Mouse (Mus musculus): ENCODE results near the gene Nit1. TPM values are rescaled to one million over a fixed set of nuclear protein-coding genes. Genes with fewer than 3 reads are reported as not detected.
A peak's percentile ranks its signal among the peaks of the same experiment; 100 is the strongest.
"Not testable (repeated sequence)": the region's sequence is repeated elsewhere in the genome, so short reads cannot be mapped to it uniquely, and the experiment has no call there.

The Nit1 gene
- polyA plus RNA-seq, 1 experiment from 2014 or later = 28.8 TPM

DNA sequence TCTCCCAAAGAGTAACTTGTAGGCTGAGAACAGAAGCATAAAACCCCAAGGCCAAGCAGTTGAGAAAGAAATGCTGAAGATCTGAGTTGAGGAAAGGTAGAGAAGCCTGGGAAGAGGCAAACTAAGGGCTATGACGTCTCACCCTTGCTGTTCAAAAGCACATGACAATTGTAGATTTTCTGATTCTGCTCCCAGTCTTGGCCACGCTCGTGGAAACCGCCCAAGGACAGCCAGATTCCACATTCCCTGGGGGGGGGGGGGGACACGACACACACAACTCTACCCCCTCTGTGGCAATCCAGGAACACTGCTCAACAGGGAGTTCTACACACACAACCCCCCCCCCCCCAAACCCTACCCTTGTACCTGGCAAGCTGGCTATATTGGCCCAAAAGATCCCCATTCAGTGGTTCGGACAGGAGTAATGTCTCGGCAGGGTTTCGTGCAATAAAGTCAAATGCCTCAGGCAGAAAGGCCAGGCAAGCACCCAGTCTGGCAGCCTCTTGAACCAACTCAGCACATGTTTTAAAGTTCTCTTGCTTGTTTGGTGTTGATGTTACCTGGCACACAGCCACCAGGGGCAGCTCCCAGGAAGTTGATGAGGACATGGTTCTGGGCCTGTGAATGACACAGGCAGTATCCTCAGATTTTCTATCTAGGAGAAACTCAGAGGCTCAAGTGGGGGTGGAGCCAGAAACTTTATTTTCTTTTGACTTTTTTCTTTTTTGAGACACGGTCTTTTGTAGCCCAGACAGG, 1.3 kb downstream of the Nit1 start:
- no peak for ATAC-seq (ENCODE audit: low read depth)
- Histone ChIP-seq H3K4me2 (ENCODE audit: low read depth, low read length) (no peak overlapping the region), H3K27me3 (replicated peaks; ENCODE audit: control insufficient read depth, insufficient read depth, low read length) (no peaks in the 10 kb centered on the region), H3K4me1 (ENCODE audit: control insufficient read depth, insufficient read depth, low read length) (0 out of 2 replicates have a peak, but pooled peaks cover 4% of the 10 kb centered on the region), H3K36me3 (ENCODE audit: control insufficient read depth, insufficient read depth, low read length) (peaks cover 44% of the 10 kb centered on the region), H3K9ac (ENCODE audit: low read depth, low read length) (no peak overlapping the region), H3K9me3 (ENCODE audit: control insufficient read depth, low read length) (no peaks in the 10 kb centered on the region), H3K4me3 (ENCODE audit: low read depth, low read length) (no peak overlapping the region), H3K27ac (replicated peaks; ENCODE audit: low read depth, low read length) (no peak overlapping the region)
- 79% methylated on average over 9 of the region's 9 CpGs for WGBS
- DNase-seq (ENCODE audit: low spot score) = peak; percentile 33

DNA sequence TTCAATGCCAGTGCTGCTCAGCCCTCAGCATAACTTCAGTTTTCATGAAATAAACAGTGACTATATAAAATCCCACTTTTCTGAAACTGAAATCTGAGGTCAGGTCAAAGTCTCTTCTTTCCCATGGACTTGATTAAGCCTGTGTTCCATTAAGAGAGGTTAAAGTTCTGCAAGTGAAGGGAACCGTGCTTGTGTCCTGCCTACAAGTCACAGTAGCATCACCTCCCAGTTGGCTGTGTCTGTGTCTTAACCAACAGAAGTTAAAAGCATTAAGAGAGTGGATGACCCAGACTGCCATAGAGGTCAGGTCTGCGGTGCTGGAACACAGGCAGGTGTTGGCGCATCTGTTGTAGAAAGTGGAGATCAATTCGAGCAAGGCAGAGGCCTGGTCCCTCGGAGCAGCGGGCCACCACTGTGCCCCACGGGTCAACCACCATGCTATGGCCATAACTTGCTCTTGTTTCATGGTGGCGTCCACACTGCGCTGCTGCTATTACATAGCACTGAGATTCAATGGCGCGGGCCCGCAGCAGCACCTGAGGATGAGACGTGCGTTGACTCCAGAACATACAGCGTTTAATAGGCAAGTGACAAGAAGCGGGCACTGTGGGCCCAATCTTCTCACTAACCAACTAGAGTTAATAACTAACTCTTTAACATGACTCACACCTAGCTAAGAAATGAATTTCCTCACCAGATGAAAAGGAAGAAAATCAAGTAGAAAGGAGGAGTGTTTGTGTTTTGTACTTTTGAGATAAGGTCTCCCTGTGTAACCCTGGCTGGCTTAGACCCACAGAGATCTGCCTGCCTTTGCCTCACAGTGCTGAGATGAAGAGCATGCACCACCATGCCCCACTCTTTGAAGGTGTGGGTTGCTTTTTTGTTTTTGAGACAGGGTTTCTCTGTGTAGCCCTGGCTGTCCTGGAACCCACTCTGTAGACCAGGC, 2.9 kb downstream of the Nit1 start:
- 93% methylated on average over 16 of the region's 16 CpGs for WGBS
- Histone ChIP-seq H3K4me3 (ENCODE audit: low read depth, low read length) (no peak overlapping the region), H3K9ac (ENCODE audit: low read depth, low read length) (no peak overlapping the region), H3K4me1 (ENCODE audit: control insufficient read depth, insufficient read depth, low read length) (0 out of 2 replicates have a peak, but pooled peaks cover 4% of the 10 kb centered on the region), H3K27me3 (replicated peaks; ENCODE audit: control insufficient read depth, insufficient read depth, low read length) (no peaks in the 10 kb centered on the region), H3K4me2 (ENCODE audit: low read depth, low read length) (no peak overlapping the region), H3K36me3 (ENCODE audit: control insufficient read depth, insufficient read depth, low read length) (peaks cover 60% of the 10 kb centered on the region), H3K27ac (replicated peaks; ENCODE audit: low read depth, low read length) (no peak overlapping the region), H3K9me3 (ENCODE audit: control insufficient read depth, low read length) (no peaks in the 10 kb centered on the region)
- DNase-seq (ENCODE audit: low spot score) (no peak), ATAC-seq (ENCODE audit: low read depth) (no peak)

DNA sequence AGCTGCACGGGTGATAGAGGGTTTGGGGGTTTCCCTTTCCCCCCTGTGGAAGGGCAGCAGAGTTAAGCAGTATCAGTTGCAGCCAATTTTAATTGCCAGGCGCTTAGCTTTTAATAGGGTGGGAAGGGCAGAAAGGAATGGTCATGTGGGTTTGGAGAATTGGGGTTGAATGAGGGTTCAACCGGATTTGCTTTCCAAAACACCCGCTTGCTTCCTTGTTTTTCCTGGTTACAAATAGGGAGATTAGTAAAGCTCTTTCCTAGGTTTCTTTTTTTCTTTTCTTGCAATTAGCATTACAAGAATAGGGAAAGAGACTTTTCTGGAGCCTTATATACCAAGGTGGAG, 15.3 kb downstream of the Nit1 start:
- peak; percentile 72 for DNase-seq (ENCODE audit: low spot score)
- 0% methylated on average over 4 of the region's 4 CpGs for WGBS

DNA sequence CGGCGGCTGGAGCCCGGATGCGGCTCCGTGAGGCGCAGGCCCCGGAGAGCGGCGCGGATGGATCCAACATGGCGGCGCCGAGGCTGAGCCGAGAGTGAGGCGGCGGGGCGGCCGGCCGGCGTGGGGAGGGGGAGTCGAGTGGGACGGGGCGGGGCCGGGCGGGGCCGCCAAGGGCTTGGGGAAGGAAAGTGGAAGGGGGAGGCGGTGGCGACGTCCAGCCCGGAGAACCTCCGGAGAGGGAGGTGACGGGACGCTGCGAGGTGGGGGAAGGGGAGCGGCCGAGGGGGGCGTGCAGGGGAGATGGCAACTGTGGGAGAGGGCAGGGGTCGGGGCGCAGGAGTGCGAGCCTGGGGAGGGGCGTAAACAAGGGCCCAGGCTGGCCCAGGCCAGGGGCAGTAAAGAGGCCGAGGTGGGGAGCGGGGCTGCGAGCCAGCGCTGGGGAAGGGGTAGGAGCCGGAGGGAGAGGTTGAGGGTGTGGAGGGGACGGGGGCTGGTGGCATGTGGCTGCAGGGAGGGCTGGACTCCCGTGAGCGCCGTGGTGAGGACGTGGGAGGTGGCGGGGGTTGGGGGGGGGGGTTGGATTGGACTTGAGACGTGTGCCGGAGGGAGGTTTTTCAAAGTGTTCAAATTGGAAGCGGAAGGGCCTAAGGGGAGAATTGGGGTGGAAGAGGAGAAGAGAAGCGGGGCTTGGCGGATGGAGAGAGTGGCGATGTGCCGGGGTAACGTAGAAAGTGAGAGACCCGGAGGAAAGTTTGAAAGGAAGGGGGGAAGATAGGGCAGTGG, 15.8 kb downstream of the Nit1 start:
- Histone ChIP-seq H3K27ac (replicated peaks; ENCODE audit: low read depth, low read length) (peak overlapping the region; percentile 98), H3K9ac (ENCODE audit: low read depth, low read length) (peak overlapping the region; percentile 98), H3K9me3 (ENCODE audit: control insufficient read depth, low read length) (no peaks in the 10 kb centered on the region), H3K27me3 (replicated peaks; ENCODE audit: control insufficient read depth, insufficient read depth, low read length) (no peaks in the 10 kb centered on the region), H3K4me1 (ENCODE audit: control insufficient read depth, insufficient read depth, low read length) (peaks cover 18% of the 10 kb centered on the region), H3K4me3 (ENCODE audit: low read depth, low read length) (peak overlapping the region; percentile 83), H3K36me3 (ENCODE audit: control insufficient read depth, insufficient read depth, low read length) (peaks cover 8% of the 10 kb centered on the region; the same call in 1 of the 2 replicates), H3K4me2 (ENCODE audit: low read depth, low read length) (peak overlapping the region; percentile 64)
- DNase-seq (ENCODE audit: low spot score) (peak; percentile 94), ATAC-seq (ENCODE audit: low read depth) (peak; percentile 88)
- WGBS = under 1% methylated on average over 49 of the region's 61 CpGs

More for the DNA sequence above, 15.3 kb downstream of the Nit1 start:
- H3K36me3 ChIP-seq (ENCODE audit: control insufficient read depth, insufficient read depth, low read length) = peaks cover 5% of the 10 kb centered on the region; the same call in 1 of the 2 replicates
- H3K9ac ChIP-seq (ENCODE audit: low read depth, low read length) = peak overlapping the region; percentile 98
- peak overlapping the region; percentile 64 for H3K4me2 ChIP-seq (ENCODE audit: low read depth, low read length)
- ATAC-seq (ENCODE audit: low read depth) = 0 out of 2 replicates have a peak, but pooled peaks have one; percentile 2
- peak overlapping the region; percentile 83 for H3K4me3 ChIP-seq (ENCODE audit: low read depth, low read length)
- peaks cover 18% of the 10 kb centered on the region for H3K4me1 ChIP-seq (ENCODE audit: control insufficient read depth, insufficient read depth, low read length)
- peak overlapping the region; percentile 98 for H3K27ac ChIP-seq (replicated peaks; ENCODE audit: low read depth, low read length)
- no peaks in the 10 kb centered on the region for H3K27me3 ChIP-seq (replicated peaks; ENCODE audit: control insufficient read depth, insufficient read depth, low read length)
- no peaks in the 10 kb centered on the region for H3K9me3 ChIP-seq (ENCODE audit: control insufficient read depth, low read length)

DNA sequence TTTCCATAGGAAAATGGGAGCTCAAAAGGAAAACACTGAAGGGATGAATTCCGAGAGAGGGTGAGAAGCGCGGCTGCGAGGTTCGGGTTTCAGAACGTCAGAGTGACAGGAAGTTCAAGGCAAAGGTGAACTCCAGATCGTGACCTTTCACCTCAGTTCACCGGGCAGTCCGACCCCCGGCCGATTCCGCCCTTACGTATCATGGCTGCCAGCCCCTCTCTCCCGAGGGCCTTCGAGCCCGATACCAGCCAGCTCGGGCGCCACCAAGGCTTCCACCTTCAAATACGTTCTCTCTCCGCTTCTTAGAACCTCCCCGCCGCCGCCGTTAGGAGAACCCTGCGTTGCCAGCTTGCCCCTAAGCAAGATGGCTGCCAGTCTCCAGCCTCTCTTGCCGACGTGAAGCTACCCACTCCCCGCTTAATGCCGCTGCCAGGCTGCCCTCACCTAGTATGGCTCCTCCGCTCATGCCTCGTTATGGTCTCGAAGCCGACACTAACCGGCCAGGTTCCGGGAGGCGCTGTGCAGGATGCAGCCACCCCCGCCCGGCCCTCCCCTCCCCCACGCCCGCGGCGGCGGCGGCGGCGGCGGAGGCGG, 16.5 kb downstream of the Nit1 start, which contains the start of gene Dedd:
TSS of gene Dedd (plus strand) at position 307 of the 594 bp plus-strand sequence.
- peak within 1 kb of the TSS; percentile 83 for H3K4me3 ChIP-seq (ENCODE audit: low read depth, low read length)
- peak; percentile 95 for ATAC-seq (ENCODE audit: low read depth)

DNA sequence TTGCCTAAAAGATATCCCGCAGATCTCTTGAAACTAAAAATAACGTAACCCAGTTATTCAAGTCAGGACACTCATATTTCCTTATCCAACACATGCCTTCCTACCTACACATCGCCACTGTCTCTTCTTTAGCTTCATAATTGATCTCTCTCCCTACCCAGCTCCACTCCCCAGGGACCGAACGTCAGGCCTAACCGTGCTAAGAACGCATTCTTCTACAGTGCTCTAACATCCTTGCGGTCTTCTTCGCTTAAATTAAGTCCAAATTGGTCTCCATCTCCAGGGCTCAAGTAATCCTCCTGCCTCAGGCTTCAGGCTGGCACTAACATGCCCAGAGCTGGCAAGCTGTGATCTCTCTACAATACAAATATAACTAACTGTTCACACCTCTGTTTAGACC, 17.2 kb downstream of the Nit1 start:
- Histone ChIP-seq H3K9ac (ENCODE audit: low read depth, low read length) (peak overlapping the region; percentile 98), H3K27me3 (replicated peaks; ENCODE audit: control insufficient read depth, insufficient read depth, low read length) (no peaks in the 10 kb centered on the region), H3K36me3 (ENCODE audit: control insufficient read depth, insufficient read depth, low read length) (peaks cover 3% of the 10 kb centered on the region; the same call in 1 of the 2 replicates), H3K4me2 (ENCODE audit: low read depth, low read length) (peak overlapping the region; percentile 64), H3K4me3 (ENCODE audit: low read depth, low read length) (peak overlapping the region; percentile 83), H3K27ac (replicated peaks; ENCODE audit: low read depth, low read length) (peak overlapping the region; percentile 98), H3K4me1 (ENCODE audit: control insufficient read depth, insufficient read depth, low read length) (peaks cover 18% of the 10 kb centered on the region), H3K9me3 (ENCODE audit: control insufficient read depth, low read length) (no peaks in the 10 kb centered on the region)
- no peak for ATAC-seq (ENCODE audit: low read depth)
- 24% methylated on average over 9 of the region's 9 CpGs for WGBS
- peak; percentile 52 for DNase-seq (ENCODE audit: low spot score)

More for the DNA sequence above, 16.5 kb downstream of the Nit1 start, which contains the start of gene Dedd:
- Histone ChIP-seq H3K9me3 (ENCODE audit: control insufficient read depth, low read length) (no peaks in the 10 kb centered on the region), H3K4me1 (ENCODE audit: control insufficient read depth, insufficient read depth, low read length) (peaks cover 18% of the 10 kb centered on the region), H3K4me2 (ENCODE audit: low read depth, low read length) (peak within 1 kb of the TSS; percentile 64), H3K27ac (replicated peaks; ENCODE audit: low read depth, low read length) (peak within 1 kb of the TSS; percentile 98), H3K36me3 (ENCODE audit: control insufficient read depth, insufficient read depth, low read length) (peaks cover 8% of the 10 kb centered on the region; the same call in 1 of the 2 replicates), H3K9ac (ENCODE audit: low read depth, low read length) (peak within 1 kb of the TSS; percentile 98), H3K27me3 (replicated peaks; ENCODE audit: control insufficient read depth, insufficient read depth, low read length) (no peaks in the 10 kb centered on the region)
- WGBS = under 1% methylated on average over 40 of the region's 48 CpGs
- peak; percentile 98 for DNase-seq (ENCODE audit: low spot score)

DNA sequence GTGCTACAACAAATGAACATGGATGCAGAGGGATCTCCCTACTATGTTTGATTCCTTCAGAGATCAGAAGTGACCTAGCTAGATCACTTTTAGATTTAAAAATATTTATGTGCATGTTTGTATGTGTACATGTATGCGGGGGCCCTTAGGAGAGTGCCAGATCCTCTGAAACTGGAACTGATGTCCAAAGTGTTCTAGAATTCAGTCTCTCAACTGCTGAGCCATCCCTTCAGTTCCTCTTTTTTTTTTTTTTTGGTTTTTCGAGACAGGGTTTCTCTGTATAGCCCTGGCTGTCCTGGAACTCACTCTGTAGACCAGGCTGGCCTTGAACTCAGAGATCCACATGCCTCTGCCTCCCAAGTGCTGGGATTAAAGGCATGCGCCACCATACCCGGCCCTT, 18.9 kb downstream of the Nit1 start:
- not testable (repeated sequence) for H3K27me3 ChIP-seq (replicated peaks; ENCODE audit: control insufficient read depth, insufficient read depth, low read length); H3K27ac ChIP-seq (replicated peaks; ENCODE audit: low read depth, low read length); H3K4me3 ChIP-seq (ENCODE audit: low read depth, low read length); H3K4me2 ChIP-seq (ENCODE audit: low read depth, low read length); H3K36me3 ChIP-seq (ENCODE audit: control insufficient read depth, insufficient read depth, low read length); H3K9ac ChIP-seq (ENCODE audit: low read depth, low read length); H3K9me3 ChIP-seq (ENCODE audit: control insufficient read depth, low read length); ATAC-seq (ENCODE audit: low read depth); DNase-seq (ENCODE audit: low spot score)
- H3K4me1 ChIP-seq (ENCODE audit: control insufficient read depth, insufficient read depth, low read length) = peaks cover 18% of the 10 kb centered on the region
- 84% methylated on average over 4 of the region's 4 CpGs for WGBS

All from embryonic facial prominence, embryonic 14.5 days (tissue).